Mouse (Mus musculus) hindbrain, embryonic 11.5 days (tissue): ENCODE results near the gene Tmem88. TPM values are rescaled to one million over a fixed set of nuclear protein-coding genes. Genes with fewer than 3 reads are reported as not detected.

Experiments
- ATAC-seq: fragments of 200-750 bp; cut with Nextera tagmentation; 2 replicates; pipeline ENCODE4 v1.8.0; 2017; ENCODE audit warnings: mild to moderate bottlenecking, moderate TSS enrichment, moderate library complexity; ENCODE audit not compliant: low FRiP score
- DNase-seq: peaks from one replicate; pipeline ENCODE4 v3.0.0-alpha.2; 2015; ENCODE audit warnings: low spot score
- H3K27ac ChIP-seq: fragments of 300-500 bp; sonication (generic); 2 replicates; pipeline ENCODE4 v1.5.1; 2014; ENCODE audit warnings: mild to moderate bottlenecking, low read depth, low read length
- H3K27me3 ChIP-seq: fragments of 300-500 bp; sonication (generic); 2 replicates; pipeline ENCODE4 v1.6.1; 2014; ENCODE audit warnings: mild to moderate bottlenecking, low read length, moderate library complexity, mixed read lengths; ENCODE audit not compliant: control insufficient read depth, insufficient read depth
- H3K36me3 ChIP-seq: fragments of 300-500 bp; sonication (generic); 2 replicates; pipeline ENCODE4 v1.6.1; 2014; ENCODE audit warnings: mild to moderate bottlenecking, low read length, moderate library complexity, mixed read lengths; ENCODE audit not compliant: control insufficient read depth, insufficient read depth
- H3K4me1 ChIP-seq: fragments of 300-500 bp; sonication (generic); replicated peaks from 2 replicates; pipeline ENCODE4 v1.6.1; 2014; ENCODE audit warnings: low read length, mixed read lengths; ENCODE audit not compliant: control insufficient read depth, insufficient read depth
- H3K4me2 ChIP-seq: fragments of 300-500 bp; sonication (generic); replicated peaks from 2 replicates; pipeline ENCODE4 v1.6.1; 2014; ENCODE audit warnings: mild to moderate bottlenecking, low read depth, low read length
- H3K4me3 ChIP-seq: fragments of 300-500 bp; sonication (generic); 2 replicates; pipeline ENCODE4 v1.5.1; 2014; ENCODE audit warnings: low read depth, low read length
- H3K9ac ChIP-seq: fragments of 300-500 bp; sonication (generic); 2 replicates; pipeline ENCODE4 v1.6.1; 2014; ENCODE audit warnings: low read depth, low read length
- H3K9me3 ChIP-seq: fragments of 300-500 bp; sonication (generic); 2 replicates; pipeline ENCODE4 v1.6.1; 2016; ENCODE audit warnings: low read length; ENCODE audit not compliant: control insufficient read depth
- WGBS: fragments of 180-500 bp; shearing (Covaris S2); extraction: QIAGEN DNeasy Blood & Tissue Kit; methylation state at CpG from one replicate; pipeline ENCODE4 v1.1.7; 2014; 5-methylcytosine and 5-hydroxymethylcytosine counted together
- polyA plus RNA-seq: library from polyadenylated mRNA; unstranded; fragments of >200 nt; fragmentation: Nextera tagmentation; extraction: Ambion mirVana; gene quantifications from 2 replicates; pipeline ENCODE4 v1.2.1, GENCODE M21; 2014

Gene Tmem88
- polyA plus RNA-seq, 1 experiment from 2014 or later: 17.1 TPM

GRCm38 (mm10) chr11:69371601-69372000 lies 26.4 kb downstream of the Tmem88 start:
- Histone ChIP-seq H3K9ac (peak overlapping the region; percentile 8; the same call in 1 of the 2 replicates), H3K9me3 (no peaks in the 10 kb centered on the region), H3K27ac (peak overlapping the region; percentile 75), H3K36me3 (no peaks in the 10 kb centered on the region), H3K4me3 (peak overlapping the region; percentile 20; the same call in 1 of the 2 replicates), H3K27me3 (no peaks in the 10 kb centered on the region), H3K4me1 (peaks cover 14% of the 10 kb centered on the region), H3K4me2 (peak overlapping the region; percentile 32)
- WGBS: 24% methylated on average over 12 of the region's 12 CpGs
- no peak for ATAC-seq
- DNase-seq: no peak

GRCm38 (mm10) chr11:69370817-69371215 lies 27.2 kb downstream of the Tmem88 start:
- no peaks in the 10 kb centered on the region for H3K9me3 ChIP-seq
- peak overlapping the region; percentile 75 for H3K27ac ChIP-seq
- no peak for DNase-seq
- ATAC-seq: no peak
- H3K9ac ChIP-seq: peak overlapping the region; percentile 12; the same call in 1 of the 2 replicates
- WGBS: 14% methylated on average over 9 of the region's 9 CpGs
- no peaks in the 10 kb centered on the region for H3K36me3 ChIP-seq
- no peaks in the 10 kb centered on the region for H3K27me3 ChIP-seq
- peak overlapping the region; percentile 20 for H3K4me3 ChIP-seq
- peak overlapping the region; percentile 32 for H3K4me2 ChIP-seq
- H3K4me1 ChIP-seq: peaks cover 19% of the 10 kb centered on the region

GRCm38 (mm10) chr11:69369990-69370816 lies 27.8 kb downstream of the Tmem88 start:
- peak overlapping the region; percentile 100 for H3K27ac ChIP-seq
- H3K4me3 ChIP-seq: peak overlapping the region; percentile 95
- DNase-seq (no peak), ATAC-seq (no peak)
- H3K4me2 ChIP-seq: peak overlapping the region; percentile 84
- H3K9me3 ChIP-seq: no peaks in the 10 kb centered on the region
- peak overlapping the region; percentile 100; the same call in 1 of the 2 replicates for H3K9ac ChIP-seq
- H3K4me1 ChIP-seq: peaks cover 24% of the 10 kb centered on the region
- H3K27me3 ChIP-seq: no peaks in the 10 kb centered on the region
- WGBS: 28% methylated on average over 2 of the region's 2 CpGs
- no peaks in the 10 kb centered on the region for H3K36me3 ChIP-seq

GRCm38 (mm10) chr11:69369215-69369989 lies 28.6 kb downstream of the Tmem88 start, which contains the start of gene Chd3:
TSS of gene Chd3 (minus strand) at chr11:69369406.
- no peaks in the 10 kb centered on the region for H3K36me3 ChIP-seq
- H3K4me2 ChIP-seq: peak within 1 kb of the TSS; percentile 84
- H3K27me3 ChIP-seq: no peaks in the 10 kb centered on the region
- H3K9me3 ChIP-seq: no peaks in the 10 kb centered on the region
- WGBS: 4% methylated on average over 9 of the region's 34 CpGs
- H3K4me1 ChIP-seq: peaks cover 30% of the 10 kb centered on the region
- ATAC-seq (no peak), DNase-seq (peak; percentile 66)
- H3K9ac ChIP-seq: peak within 1 kb of the TSS; percentile 100
- H3K27ac ChIP-seq: peak within 1 kb of the TSS; percentile 100
- H3K4me3 ChIP-seq: peak within 1 kb of the TSS; percentile 95

GRCm38 (mm10) chr11:69368356-69369214 lies 29.4 kb downstream of the Tmem88 start:
- no peaks in the 10 kb centered on the region for H3K27me3 ChIP-seq
- H3K9ac ChIP-seq: peak overlapping the region; percentile 100
- peak overlapping the region; percentile 100 for H3K27ac ChIP-seq
- DNase-seq (peak; percentile 75), ATAC-seq (peak; percentile 44)
- 0% methylated on average over 36 of the region's 106 CpGs for WGBS
- H3K4me3 ChIP-seq: peak overlapping the region; percentile 95
- H3K4me1 ChIP-seq: peaks cover 30% of the 10 kb centered on the region
- no peaks in the 10 kb centered on the region for H3K9me3 ChIP-seq
- no peaks in the 10 kb centered on the region for H3K36me3 ChIP-seq
- H3K4me2 ChIP-seq: peak overlapping the region; percentile 84

GRCm38 (mm10) chr11:69367616-69368355 lies 30.2 kb downstream of the Tmem88 start:
- H3K9me3 ChIP-seq: no peaks in the 10 kb centered on the region
- peak overlapping the region; percentile 100 for H3K9ac ChIP-seq
- WGBS: under 1% methylated on average over 22 of the region's 22 CpGs
- DNase-seq: no peak
- no peaks in the 10 kb centered on the region for H3K27me3 ChIP-seq
- peak overlapping the region; percentile 100 for H3K27ac ChIP-seq
- peak; percentile 58 for ATAC-seq
- peak overlapping the region; percentile 84 for H3K4me2 ChIP-seq
- no peaks in the 10 kb centered on the region for H3K36me3 ChIP-seq
- peaks cover 30% of the 10 kb centered on the region for H3K4me1 ChIP-seq
- H3K4me3 ChIP-seq: peak overlapping the region; percentile 95

GRCm38 (mm10) chr11:69366855-69367615 lies 31.0 kb downstream of the Tmem88 start:
- Histone ChIP-seq H3K4me2 (peak overlapping the region; percentile 84), H3K36me3 (no peaks in the 10 kb centered on the region), H3K27me3 (no peaks in the 10 kb centered on the region), H3K9me3 (no peaks in the 10 kb centered on the region), H3K9ac (peak overlapping the region; percentile 100), H3K4me3 (peak overlapping the region; percentile 95), H3K4me1 (peaks cover 29% of the 10 kb centered on the region), H3K27ac (peak overlapping the region; percentile 100)
- under 1% methylated on average over 22 of the region's 22 CpGs for WGBS
- DNase-seq (peak; percentile 68), ATAC-seq (no peak)
